Mouse (Mus musculus) left cerebral cortex, postnatal 14 days (tissue): Measurements from ENCODE around the gene Zscan18. TPM values are rescaled to one million over a fixed set of nuclear protein-coding genes. Genes with fewer than 3 reads are reported as not detected.
"Not testable (repeated sequence)": the region's sequence is repeated elsewhere in the genome, so short reads cannot be mapped to it uniquely, and the experiment has no call there.

Experiments
- DNase-seq, 2 experiments: peaks; one replicate each; pipeline ENCODE4 v3.0.0; 2021 to 2022; ENCODE audit warnings: low spot score in 2 of 2, mixed read lengths in 1 of 2
- intact Hi-C: fragments of 180-260 bp; cut with DNase I; formaldehyde crosslinking; loops from one replicate; pipeline ENCODE4 v1.15.1; 2025
- long read RNA-seq, 2 experiments: library from polyadenylated mRNA; stranded (forward); transcript quantifications; one replicate each; pipeline ENCODE4 v2.0.0; 2021
- total RNA-seq, 2 experiments: library from RNA; stranded (reverse); gene quantifications; 2 replicates each; pipeline ENCODE4 v1.2.3; 2021

Zscan18 gene
- total RNA-seq = 10 to 100 TPM; 14.7 to 17.6 TPM
- long read RNA-seq, experiment 1, transcript Zscan18-205 (7 exons, 3,709 nt) = major isoform, 5 of 16 reads
- long read RNA-seq, experiment 1, partial matches to known transcripts = 0 of 16 reads
- long read RNA-seq, experiment 1, other reads (novel, unspliced or antisense) = 7 of 16 reads
- long read RNA-seq, experiment 2, transcript Zscan18-205 (7 exons, 3,709 nt) = major isoform, 5 of 18 reads
- long read RNA-seq, experiment 2, partial matches to known transcripts = 1 of 18 reads
- long read RNA-seq, experiment 2, other reads (novel, unspliced or antisense) = 5 of 18 reads

- DNase-seq = peak; percentile 85 to 92
- intact Hi-C loops = no loop called here
These were observed at the start of gene Zscan18 for GRCm38 (mm10) chr7:12802866-12803726. Zscan18 (minus strand) TSS chr7:12803635.

GRCm38 (mm10) chr7:12835779-12836178 is 32.3 kb upstream of the Zscan18 start:
- intact Hi-C loops = no loop called here
- DNase-seq = no peak

GRCm38 (mm10) chr7:12835193-12835671 is 31.8 kb upstream of the Zscan18 start:
- peak; percentile 8 to 10 for DNase-seq
- intact Hi-C loops = no loop called here

- intact Hi-C loops = no loop called here
- peak; percentile 80 to 84 for DNase-seq
These were observed 31.0 kb upstream of the Zscan18 start, which contains the start of gene Zfp110 for GRCm38 (mm10) chr7:12834162-12835120. Zfp110 (plus strand) TSS chr7:12834761.

GRCm38 (mm10) chr7:12818521-12819295 is 15.3 kb upstream of the Zscan18 start, which contains the start of gene Zfp329:
Zfp329 (minus strand) TSS chr7:12818858.
- DNase-seq = peak; percentile 95 to 96
- intact Hi-C loops = no loop called here

GRCm38 (mm10) chr7:12815566-12815965 is 12.1 kb upstream of the Zscan18 start:
- no peak for DNase-seq
- intact Hi-C loops = no loop called here

- DNase-seq = no peak
- intact Hi-C loops = no loop called here
These were observed 264 bp upstream of the Zscan18 start for GRCm38 (mm10) chr7:12803727-12804071.

- intact Hi-C loops = no loop called here
- DNase-seq = no peak
These were observed 3.9 kb downstream of the Zscan18 start for GRCm38 (mm10) chr7:12799554-12799953.

- intact Hi-C loops = no loop called here
- no peak for DNase-seq
These were observed 5.5 kb downstream of the Zscan18 start for GRCm38 (mm10) chr7:12797971-12798370.

- DNase-seq, intact Hi-C loops: not testable (repeated sequence)
These were observed 10.8 kb downstream of the Zscan18 start for GRCm38 (mm10) chr7:12792624-12793023.

GRCm38 (mm10) chr7:12788025-12788424 is 15.4 kb downstream of the Zscan18 start:
- DNase-seq = no peak
- intact Hi-C loops = no loop called here

- no peak for DNase-seq
- intact Hi-C loops = no loop called here
These were observed 16.1 kb downstream of the Zscan18 start for GRCm38 (mm10) chr7:12787333-12787732.

GRCm38 (mm10) chr7:12780151-12780830 is 23.1 kb downstream of the Zscan18 start:
- peak; percentile 88 to 94 for DNase-seq
- intact Hi-C loops = no loop called here

GRCm38 (mm10) chr7:12779782-12780150 is 23.7 kb downstream of the Zscan18 start:
- no peak for DNase-seq
- intact Hi-C loops = no loop called here

GRCm38 (mm10) chr7:12779141-12779540 is 24.3 kb downstream of the Zscan18 start:
- intact Hi-C loops = no loop called here
- peak in 1 of 2 experiments; percentile 31 for DNase-seq

GRCm38 (mm10) chr7:12774606-12775005 is 28.8 kb downstream of the Zscan18 start:
- peak; percentile 13 to 39 for DNase-seq
- intact Hi-C loops = no loop called here

- DNase-seq = no peak
- intact Hi-C loops = no loop called here
These were observed 29.3 kb downstream of the Zscan18 start for GRCm38 (mm10) chr7:12774111-12774510.
